Comparison of ENCODE assay signal across 7 mouse cellular contexts in the genomic region with DNA sequence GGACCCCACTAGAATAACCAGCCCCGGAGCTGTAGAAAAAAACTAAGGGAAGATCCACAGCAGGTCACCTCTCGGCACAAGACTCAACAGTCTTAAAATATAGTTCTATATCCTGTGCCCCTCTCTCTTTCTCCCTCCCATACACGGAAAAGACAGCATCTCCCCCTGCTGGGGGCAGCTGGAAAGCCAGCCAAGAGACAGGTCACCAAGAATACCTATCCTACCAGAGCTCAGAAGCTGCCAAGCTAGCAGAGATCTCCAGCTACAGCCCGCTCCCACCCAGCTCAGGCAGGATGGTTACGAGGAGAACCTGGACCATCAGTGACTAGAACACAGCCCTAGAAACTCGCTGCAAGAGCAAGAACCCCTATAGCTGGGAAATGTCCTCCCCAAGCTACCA. TPM values are rescaled to one million over a fixed set of nuclear protein-coding genes. Genes with fewer than 3 reads are reported as not detected.
DNase-seq lines count a peak whose midpoint lies in the region; ATAC-seq and TF ChIP-seq lines count a peak whose summit lies in the region.

No protein-coding gene starts in this region.

- DNase-seq in left cerebral cortex, adult 2 months (ENCODE audit: extremely low spot score in 1 of 2, low spot score in 2 of 2), result no peak
- DNase-seq in left cerebral cortex, adult 18-20 months (ENCODE audit: low spot score in 2 of 2), result no peak
- peak; percentile 52 for DNase-seq in ES-E14 (ENCODE audit: low read depth, low spot score)
- DNase-seq in cerebellum, postnatal 25 days, result peak; percentile 38 to 61
- no peak for DNase-seq in ovary, postnatal 10 days (ENCODE audit: low spot score)

- no peak overlapping the region for H3K4me2 ChIP-seq in intestine, postnatal 0 days (replicated peaks; ENCODE audit: low read depth)

- no peaks in the 10 kb centered on the region for H3K9me3 ChIP-seq in ES-E14 (ENCODE audit: control insufficient read depth, insufficient read depth, low read depth, low read length)
- H3K9me3 ChIP-seq in intestine, postnatal 0 days (ENCODE audit: control insufficient read depth), result no peaks in the 10 kb centered on the region

- no peak for ATAC-seq in intestine, postnatal 0 days
- ATAC-seq in neutrophil, adult 5-6 weeks (ENCODE audit: extremely low read depth, insufficient number of reproducible peaks, low FRiP score, poor library complexity, severe bottlenecking), result peak; percentile 18; the same call in 1 of the 2 replicates

- H3K4me3 ChIP-seq in left cerebral cortex, adult 2 months, result no peak overlapping the region
- H3K4me3 ChIP-seq in ES-E14 (ENCODE audit: insufficient read depth in 1 of 2, low read depth in 1 of 2, low read length in 2 of 2, poor library complexity in 1 of 2, severe bottlenecking in 1 of 2), result no peak overlapping the region
- no peak overlapping the region for H3K4me3 ChIP-seq in intestine, postnatal 0 days (ENCODE audit: low read depth, low read length)

- H3K27me3 ChIP-seq in intestine, postnatal 0 days (replicated peaks; ENCODE audit: control insufficient read depth, insufficient read depth, low read length), result no peaks in the 10 kb centered on the region

- H3K27ac ChIP-seq in left cerebral cortex, adult 2 months, result no peak overlapping the region
- no peak overlapping the region for H3K27ac ChIP-seq in ES-E14 (ENCODE audit: insufficient read depth, low read depth, low read length, poor library complexity, severe bottlenecking)
- no peak overlapping the region for H3K27ac ChIP-seq in intestine, postnatal 0 days (ENCODE audit: low read depth, low read length)

- H3K9ac ChIP-seq in ES-E14 (ENCODE audit: insufficient read depth, low read depth, low read length, poor library complexity, severe bottlenecking), result no peak overlapping the region
- no peak overlapping the region for H3K9ac ChIP-seq in intestine, postnatal 0 days (ENCODE audit: low read depth, low read length)

- WGBS in intestine, postnatal 0 days, result 48% methylated on average over 6 of the region's 6 CpGs

- peaks cover 5% of the 10 kb centered on the region; the same call in 1 of the 2 replicates for H3K36me3 ChIP-seq in ES-E14 (ENCODE audit: control insufficient read depth, insufficient read depth, low read length, poor library complexity, severe bottlenecking)
- H3K36me3 ChIP-seq in intestine, postnatal 0 days (ENCODE audit: control insufficient read depth, insufficient read depth), result peaks cover 7% of the 10 kb centered on the region; the same call in 1 of the 2 replicates

- in situ Hi-C loops in ES-E14 (cut with MboI; ENCODE audit: low sequenced_read_pairs in 2 of 2, unreplicated experiment in 2 of 2), result no loop called here

- TF ChIP-seq CTCF in left cerebral cortex, adult 2 months (IDR thresholded peaks at IDR 0.05), result peak; percentile 54
- TF ChIP-seq CTCF in intestine, postnatal 0 days (IDR thresholded peaks at IDR 0.05; ENCODE audit: low read depth), result peak; percentile 78

- intact Hi-C loops in left cerebral cortex, adult 2 months (cut with DNase I), result no loop called here

- peaks cover 7 to 56% of the 10 kb centered on the region in 2 experiments; a peak in 3 of 4 replicates for H3K4me1 ChIP-seq in ES-E14 (ENCODE audit: control insufficient read depth in 2 of 2, insufficient read depth in 2 of 2, low read length in 2 of 2, poor library complexity in 1 of 2)
- peaks cover 24% of the 10 kb centered on the region for H3K4me1 ChIP-seq in intestine, postnatal 0 days (replicated peaks; ENCODE audit: control insufficient read depth, insufficient read depth, low read length)

TF ChIP-seq in ES-E14, 5 proteins besides CTCF, POLR2A, EP300 and RAD21:
- TF ChIP-seq MAFK (IDR thresholded peaks at IDR 0.05; ENCODE audit: insufficient read depth, low read depth, low read length), result no peak
- TF ChIP-seq HCFC1 (IDR thresholded peaks at IDR 0.05; ENCODE audit: borderline replicate concordance, insufficient read depth, low read length), result no peak
- no peak for TF ChIP-seq ZC3H11A (IDR thresholded peaks at IDR 0.05; ENCODE audit: borderline replicate concordance, low read depth, low read length)
- no peak for TF ChIP-seq CHD2 (IDR thresholded peaks at IDR 0.05; ENCODE audit: low read depth, low read length)
- TF ChIP-seq ZNF384 (IDR thresholded peaks at IDR 0.05; ENCODE audit: low read depth, low read length), result no peak

RNA-seq across cellular contexts. Expression of a gene that starts 6.8 kb away (rescaled TPM):
- 100 to 1,000 TPM; 286 to 315 TPM for total RNA-seq in left cerebral cortex, adult 2 months (2021)
- 100 to 1,000 TPM; 298 to 303 TPM for total RNA-seq in left cerebral cortex, adult 18-20 months (2021)
- total RNA-seq in ES-E14 (2012; rRNA removed), result 33.3 and 57.9 TPM in 2 replicates
- 30.1 and 30.4 TPM in 2 replicates for polyA plus RNA-seq in intestine, postnatal 0 days (2015; fragmentation: Nextera tagmentation; extraction: Ambion mirVana)
- 62.9 and 64.1 TPM in 2 replicates for total RNA-seq in neutrophil, adult 5-6 weeks (2017)

RNA-seq across cellular contexts. Expression of a gene that starts 25.5 kb away (rescaled TPM):
- 1 to 10 TPM; 1.0 to 2.0 TPM for total RNA-seq in left cerebral cortex, adult 2 months (2021)
- 1 to 10 TPM; 1.0 to 2.3 TPM for total RNA-seq in left cerebral cortex, adult 18-20 months (2021)
- total RNA-seq in ES-E14 (2012; rRNA removed), result 17.3 and 17.8 TPM in 2 replicates
- 2.7 and 3.4 TPM in 2 replicates for polyA plus RNA-seq in intestine, postnatal 0 days (2015; fragmentation: Nextera tagmentation; extraction: Ambion mirVana)
- not detected in 2 replicates for total RNA-seq in neutrophil, adult 5-6 weeks (2017)

RNA-seq across cellular contexts. Expression of a gene that starts 33.7 kb away (rescaled TPM):
- total RNA-seq in left cerebral cortex, adult 2 months (2021), result 10 to 100 TPM; 62.9 to 69.8 TPM
- 10 to 100 TPM; 67.9 to 68.2 TPM for total RNA-seq in left cerebral cortex, adult 18-20 months (2021)
- total RNA-seq in ES-E14 (2012; rRNA removed), result 14.2 and 16.3 TPM in 2 replicates
- 20.4 and 21.1 TPM in 2 replicates for polyA plus RNA-seq in intestine, postnatal 0 days (2015; fragmentation: Nextera tagmentation; extraction: Ambion mirVana)
- 14.7 and 16.5 TPM in 2 replicates for total RNA-seq in neutrophil, adult 5-6 weeks (2017)

RNA-seq across cellular contexts. Expression of a gene that starts 38.1 kb away (rescaled TPM):
- 10 to 100 TPM; 55.2 to 58.9 TPM for total RNA-seq in left cerebral cortex, adult 2 months (2021)
- 10 to 100 TPM; 55.0 to 64.2 TPM for total RNA-seq in left cerebral cortex, adult 18-20 months (2021)
- total RNA-seq in ES-E14 (2012; rRNA removed), result 27.6 and 49.1 TPM in 2 replicates
- polyA plus RNA-seq in intestine, postnatal 0 days (2015; fragmentation: Nextera tagmentation; extraction: Ambion mirVana), result 103 and 107 TPM in 2 replicates
- 46.8 and 56.2 TPM in 2 replicates for total RNA-seq in neutrophil, adult 5-6 weeks (2017)

RNA-seq across cellular contexts. Expression of a gene that starts 45.4 kb away (rescaled TPM):
- 1 to 10 TPM; 1.2 to 1.4 TPM for total RNA-seq in left cerebral cortex, adult 2 months (2021)
- 1 to 10 TPM; 2.2 to 2.9 TPM for total RNA-seq in left cerebral cortex, adult 18-20 months (2021)
- 0.98 and 1.0 TPM in 2 replicates for total RNA-seq in ES-E14 (2012; rRNA removed)
- polyA plus RNA-seq in intestine, postnatal 0 days (2015; fragmentation: Nextera tagmentation; extraction: Ambion mirVana), result 0.05 and 0.09 TPM in 2 replicates
- total RNA-seq in neutrophil, adult 5-6 weeks (2017), result not detected in 2 replicates

Comparison
In these comparisons a context has a peak if more than half of its experiments do, and no peak if none do; other contexts are left out.
1. DNase-seq: peak in ES-E14 (single experiment) and cerebellum, postnatal 25 days (2 of 2); none in left cerebral cortex, adult 2 months (0 of 2), left cerebral cortex, adult 18-20 months (0 of 2) and ovary, postnatal 10 days (single experiment).